Mouse (Mus musculus) stomach, embryonic 16.5 days (tissue): ENCODE data around the gene Sec14l3. TPM values are rescaled to one million over a fixed set of nuclear protein-coding genes. Genes with fewer than 3 reads are reported as not detected.

Source experiments
- ATAC-seq: fragments of 200-750 bp; cut with Nextera tagmentation; 2 replicates; pipeline ENCODE4 v1.8.0; 2017; ENCODE audit warnings: moderate number of reproducible peaks, moderate TSS enrichment; ENCODE audit not compliant: insufficient read depth, low FRiP score
- H3K27ac ChIP-seq: fragments of 300-500 bp; sonication (generic); 2 replicates; pipeline ENCODE4 v1.5.1; 2014; ENCODE audit warnings: low read length
- H3K27me3 ChIP-seq: fragments of 300-500 bp; sonication (generic); 2 replicates; pipeline ENCODE4 v1.6.1; 2014; ENCODE audit warnings: low read length, control low read depth, mixed read lengths; ENCODE audit not compliant: control insufficient read depth, insufficient read depth
- H3K36me3 ChIP-seq: fragments of 300-500 bp; sonication (generic); 2 replicates; pipeline ENCODE4 v1.6.1; 2014; ENCODE audit warnings: low read length; ENCODE audit not compliant: control insufficient read depth, insufficient read depth
- H3K4me1 ChIP-seq: fragments of 300-500 bp; sonication (generic); 2 replicates; pipeline ENCODE4 v1.6.1; 2014; ENCODE audit warnings: low read length, control low read depth, mixed read lengths; ENCODE audit not compliant: control insufficient read depth, insufficient read depth
- H3K4me2 ChIP-seq: fragments of 300-500 bp; sonication (generic); 2 replicates; pipeline ENCODE4 v1.6.1; 2014; ENCODE audit warnings: low read depth, low read length, mixed read lengths
- H3K4me3 ChIP-seq: fragments of 300-500 bp; sonication (generic); replicated peaks from 2 replicates; pipeline ENCODE4 v1.5.1; 2014; ENCODE audit warnings: mild to moderate bottlenecking, low read length
- H3K9ac ChIP-seq: fragments of 300-500 bp; sonication (generic); 2 replicates; pipeline ENCODE4 v1.6.1; 2014; ENCODE audit warnings: low read length
- H3K9me3 ChIP-seq: fragments of 300-500 bp; sonication (generic); replicated peaks from 2 replicates; pipeline ENCODE4 v1.6.1; 2016; ENCODE audit warnings: low read length, control low read depth; ENCODE audit not compliant: control insufficient read depth
- WGBS: fragments of 180-500 bp; shearing (Covaris S2); extraction: QIAGEN DNeasy Blood & Tissue Kit; methylation state at CpG from one replicate; pipeline ENCODE4 v1.1.7; 2014; 5-methylcytosine and 5-hydroxymethylcytosine counted together
- polyA plus RNA-seq: library from polyadenylated mRNA; unstranded; fragments of >200 nt; fragmentation: Nextera tagmentation; extraction: Ambion mirVana; gene quantifications from 2 replicates; pipeline ENCODE4 v1.2.1, GENCODE M21; 2015

The Sec14l3 gene
- polyA plus RNA-seq, 1 experiment from 2014 or later, result 0.15 TPM

DNA sequence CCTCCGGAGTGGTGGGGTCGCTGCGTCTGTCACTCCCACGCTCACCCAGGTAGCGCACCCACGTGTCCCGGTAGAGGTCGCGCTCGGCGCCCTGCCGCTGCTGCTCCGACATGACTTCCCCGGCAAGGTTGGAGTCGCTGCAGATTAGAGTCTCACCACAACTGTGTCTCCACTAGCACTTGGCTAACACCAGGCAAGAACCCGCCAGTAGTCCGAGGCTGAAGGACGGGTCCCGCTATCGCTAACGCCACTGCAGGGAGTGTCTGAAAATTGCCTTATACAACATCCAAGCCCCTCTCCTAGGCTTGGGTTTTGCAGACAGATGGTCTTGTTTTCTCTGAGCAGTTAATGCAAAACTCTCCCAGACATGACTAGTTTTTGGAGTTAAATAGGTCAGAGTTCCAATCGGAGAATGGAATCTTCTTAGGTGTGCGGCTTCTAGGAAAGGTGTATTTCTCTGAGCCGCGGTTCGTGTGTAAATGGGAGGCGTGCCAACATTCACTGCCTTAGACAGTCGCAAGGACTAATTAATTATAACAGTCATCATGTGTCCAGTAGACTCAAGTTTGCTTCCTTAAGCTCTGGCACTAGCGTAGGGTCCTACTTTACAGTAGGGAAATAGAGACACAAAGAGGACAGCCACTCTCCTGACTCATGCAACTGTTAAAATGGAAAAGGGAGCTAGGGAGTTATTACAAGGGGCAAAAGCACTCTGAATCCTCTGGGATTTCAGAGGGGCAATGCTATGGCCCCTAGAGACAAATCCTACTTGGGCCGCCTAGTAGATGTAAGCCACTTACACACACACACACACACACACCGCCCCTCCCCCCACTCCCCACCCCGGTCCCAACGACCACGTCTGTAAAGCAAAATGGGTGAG is 30.8 kb downstream of the Sec14l3 start, which contains the start of gene Mtfp1:
Mtfp1 (minus strand) TSS at position 275 of the 883 bp plus-strand sequence.
- Histone ChIP-seq H3K4me3 (peak within 1 kb of the TSS; percentile 56), H3K27me3 (no peaks in the 10 kb centered on the region), H3K27ac (peak within 1 kb of the TSS; percentile 88), H3K9me3 (peaks cover 11% of the 10 kb centered on the region; the same call in 1 of the 2 replicates), H3K4me2 (peak within 1 kb of the TSS; percentile 93), H3K36me3 (peaks cover 10% of the 10 kb centered on the region), H3K4me1 (peaks cover 13% of the 10 kb centered on the region), H3K9ac (peak within 1 kb of the TSS; percentile 71)
- ATAC-seq, result peak; percentile 18; the same call in 1 of the 2 replicates
- 4% methylated on average over 34 of the region's 34 CpGs for WGBS

DNA sequence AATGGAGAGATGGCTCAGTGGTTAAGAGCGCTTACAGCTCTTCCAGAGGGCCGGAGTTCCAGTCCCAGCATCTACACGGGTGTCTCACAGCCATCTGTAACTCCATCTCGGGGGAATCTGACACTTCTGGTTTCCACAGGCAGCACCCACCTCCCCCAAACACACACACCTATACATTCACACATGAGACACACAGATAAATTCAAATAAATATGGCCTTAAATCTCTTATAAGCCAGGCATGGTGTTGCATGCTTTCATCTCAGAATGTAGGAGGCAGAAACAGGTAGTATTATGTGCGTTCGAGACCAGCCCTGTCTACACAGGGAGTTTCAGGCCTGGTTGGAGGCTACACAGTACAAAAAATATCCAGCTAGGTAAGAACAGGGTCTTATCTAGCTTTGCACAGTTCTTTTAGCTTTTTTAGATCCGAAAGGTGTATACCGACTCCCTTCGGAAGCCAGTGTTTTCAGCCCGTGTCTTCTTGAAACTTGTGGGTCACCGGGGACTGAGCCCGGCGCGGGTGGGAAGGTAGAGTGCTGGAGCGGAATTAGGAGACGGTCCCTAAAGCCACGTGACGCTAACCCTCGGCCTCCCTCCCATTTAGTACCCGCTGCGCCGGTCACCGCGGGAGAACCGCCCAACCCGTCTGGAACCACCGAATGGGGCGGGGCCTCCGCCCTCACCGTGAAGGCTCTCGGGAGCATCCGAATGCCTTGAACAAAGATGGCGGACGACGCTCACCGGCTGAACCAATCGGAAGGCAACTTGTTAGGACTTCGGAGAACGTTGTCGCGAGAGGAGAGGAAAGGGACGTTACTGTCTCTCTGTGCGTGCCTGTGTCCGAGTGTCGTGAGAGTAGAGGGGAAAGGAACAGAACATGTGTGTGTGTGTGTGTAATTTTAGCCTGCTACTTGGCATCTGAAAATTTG is 31.7 kb downstream of the Sec14l3 start:
- Histone ChIP-seq H3K27ac (peak overlapping the region; percentile 91), H3K27me3 (no peaks in the 10 kb centered on the region), H3K9me3 (peaks cover 2% of the 10 kb centered on the region; the same call in 1 of the 2 replicates), H3K4me2 (peak overlapping the region; percentile 93), H3K36me3 (peaks cover 3% of the 10 kb centered on the region), H3K4me3 (peak overlapping the region; percentile 56), H3K4me1 (peaks cover 13% of the 10 kb centered on the region), H3K9ac (peak overlapping the region; percentile 85)
- 2% methylated on average over 45 of the region's 45 CpGs for WGBS
- ATAC-seq, result peak; percentile 97

- WGBS, result 29% methylated on average over 10 of the region's 10 CpGs
- 0 out of 2 replicates have a peak, but pooled peaks have one; percentile 6 for ATAC-seq
- H3K4me2 ChIP-seq, result peak overlapping the region; percentile 93
- H3K27me3 ChIP-seq, result no peaks in the 10 kb centered on the region
- no peaks in the 10 kb centered on the region for H3K9me3 ChIP-seq
- H3K4me3 ChIP-seq, result peak overlapping the region; percentile 56
- H3K4me1 ChIP-seq, result peaks cover 13% of the 10 kb centered on the region
- peak overlapping the region; percentile 85 for H3K9ac ChIP-seq
- no peaks in the 10 kb centered on the region for H3K36me3 ChIP-seq
- peak overlapping the region; percentile 91 for H3K27ac ChIP-seq
Observed at GRCm38 (mm10) chr11:4097091-4097621, 32.5 kb downstream of the Sec14l3 start.

GRCm38 (mm10) chr11:4098120-4098519 is 33.5 kb downstream of the Sec14l3 start:
- 56% methylated on average over 8 of the region's 8 CpGs for WGBS
- ATAC-seq, result no peak

GRCm38 (mm10) chr11:4098816-4099215 is 34.2 kb downstream of the Sec14l3 start:
- Histone ChIP-seq H3K9me3 (no peaks in the 10 kb centered on the region), H3K9ac (no peak overlapping the region), H3K27me3 (no peaks in the 10 kb centered on the region), H3K4me3 (no peak overlapping the region), H3K4me1 (peaks cover 13% of the 10 kb centered on the region), H3K4me2 (no peak overlapping the region), H3K27ac (no peak overlapping the region), H3K36me3 (no peaks in the 10 kb centered on the region)
- WGBS, result 67% methylated on average over 7 of the region's 7 CpGs
- no peak for ATAC-seq

More at GRCm38 (mm10) chr11:4098120-4098519, 33.5 kb downstream of the Sec14l3 start:
- Histone ChIP-seq H3K36me3 (no peaks in the 10 kb centered on the region), H3K4me1 (peaks cover 13% of the 10 kb centered on the region), H3K27me3 (no peaks in the 10 kb centered on the region), H3K9ac (no peak overlapping the region), H3K4me2 (no peak overlapping the region), H3K4me3 (no peak overlapping the region), H3K9me3 (no peaks in the 10 kb centered on the region), H3K27ac (no peak overlapping the region)

GRCm38 (mm10) chr11:4099447-4099846 is 34.8 kb downstream of the Sec14l3 start:
- H3K27me3 ChIP-seq, result no peaks in the 10 kb centered on the region
- H3K4me3 ChIP-seq, result no peak overlapping the region
- H3K36me3 ChIP-seq, result no peaks in the 10 kb centered on the region
- no peaks in the 10 kb centered on the region for H3K9me3 ChIP-seq
- peaks cover 13% of the 10 kb centered on the region for H3K4me1 ChIP-seq
- no peak for ATAC-seq
- no peak overlapping the region for H3K4me2 ChIP-seq
- peak overlapping the region; percentile 19; the same call in 1 of the 2 replicates for H3K9ac ChIP-seq
- WGBS, result 73% methylated on average over 3 of the region's 3 CpGs
- no peak overlapping the region for H3K27ac ChIP-seq

DNA sequence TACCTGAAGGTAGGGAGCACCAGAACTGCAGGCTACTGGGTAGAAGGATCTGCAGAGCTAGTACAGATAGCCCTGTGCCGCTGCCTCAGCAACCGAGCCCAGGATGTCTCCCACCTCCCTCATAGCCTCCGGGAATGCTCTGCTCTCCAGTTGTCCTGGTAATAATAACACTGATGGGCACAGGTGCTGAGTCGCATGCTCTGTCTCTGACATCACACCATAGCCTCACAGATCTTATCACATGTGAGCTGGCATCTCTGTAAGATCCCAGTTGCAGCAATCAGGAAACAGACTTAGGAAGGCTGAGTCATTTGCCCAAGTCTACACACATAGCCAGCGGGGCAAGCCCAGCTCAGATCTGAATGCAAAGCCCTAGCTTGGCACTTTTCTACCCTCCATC is 37.2 kb downstream of the Sec14l3 start:
- Histone ChIP-seq H3K9ac (no peak overlapping the region), H3K4me1 (peaks cover 5% of the 10 kb centered on the region; the same call in 1 of the 2 replicates), H3K27ac (no peak overlapping the region), H3K9me3 (no peaks in the 10 kb centered on the region), H3K4me3 (no peak overlapping the region), H3K27me3 (no peaks in the 10 kb centered on the region), H3K4me2 (no peak overlapping the region), H3K36me3 (no peaks in the 10 kb centered on the region)
- ATAC-seq, result no peak
- WGBS, result 79% methylated on average over 5 of the region's 5 CpGs

DNA sequence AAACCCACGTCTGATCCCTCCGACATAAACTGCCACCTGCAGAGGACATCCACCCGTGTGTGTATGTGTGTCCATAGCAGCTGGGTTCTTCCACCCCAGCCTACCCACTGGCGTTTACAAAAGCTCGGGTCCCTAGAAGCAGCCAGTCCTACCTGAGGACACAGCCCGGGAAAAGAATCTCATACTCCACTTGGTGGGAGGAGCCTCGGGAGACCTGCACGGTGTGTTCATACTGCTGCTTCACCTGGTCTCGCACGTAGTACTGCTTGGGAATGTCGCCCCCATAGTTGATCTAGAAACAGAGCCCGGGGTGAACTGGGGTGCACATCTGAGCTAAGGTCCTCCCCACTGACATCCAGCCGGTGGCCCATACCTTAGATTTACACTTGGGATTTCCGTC is 38.9 kb downstream of the Sec14l3 start:
- H3K4me2 ChIP-seq, result no peak overlapping the region
- no peaks in the 10 kb centered on the region for H3K36me3 ChIP-seq
- H3K4me3 ChIP-seq, result no peak overlapping the region
- WGBS, result 66% methylated on average over 14 of the region's 14 CpGs
- no peak for ATAC-seq
- H3K27me3 ChIP-seq, result no peaks in the 10 kb centered on the region
- H3K9me3 ChIP-seq, result no peaks in the 10 kb centered on the region
- H3K4me1 ChIP-seq, result no peaks in the 10 kb centered on the region
- no peak overlapping the region for H3K9ac ChIP-seq
- no peak overlapping the region for H3K27ac ChIP-seq
